Mouse (Mus musculus): Measurements from ENCODE around the gene Cys1. TPM values are rescaled to one million over a fixed set of nuclear protein-coding genes. Genes with fewer than 3 reads are reported as not detected.
"Not testable (repeated sequence)": the region's sequence is repeated elsewhere in the genome, so short reads cannot be mapped to it uniquely, and the experiment has no call there.

Gene Cys1
- total RNA-seq, 2 experiments from 2014 or later, result 10.3 to 12.5 TPM

DNA sequence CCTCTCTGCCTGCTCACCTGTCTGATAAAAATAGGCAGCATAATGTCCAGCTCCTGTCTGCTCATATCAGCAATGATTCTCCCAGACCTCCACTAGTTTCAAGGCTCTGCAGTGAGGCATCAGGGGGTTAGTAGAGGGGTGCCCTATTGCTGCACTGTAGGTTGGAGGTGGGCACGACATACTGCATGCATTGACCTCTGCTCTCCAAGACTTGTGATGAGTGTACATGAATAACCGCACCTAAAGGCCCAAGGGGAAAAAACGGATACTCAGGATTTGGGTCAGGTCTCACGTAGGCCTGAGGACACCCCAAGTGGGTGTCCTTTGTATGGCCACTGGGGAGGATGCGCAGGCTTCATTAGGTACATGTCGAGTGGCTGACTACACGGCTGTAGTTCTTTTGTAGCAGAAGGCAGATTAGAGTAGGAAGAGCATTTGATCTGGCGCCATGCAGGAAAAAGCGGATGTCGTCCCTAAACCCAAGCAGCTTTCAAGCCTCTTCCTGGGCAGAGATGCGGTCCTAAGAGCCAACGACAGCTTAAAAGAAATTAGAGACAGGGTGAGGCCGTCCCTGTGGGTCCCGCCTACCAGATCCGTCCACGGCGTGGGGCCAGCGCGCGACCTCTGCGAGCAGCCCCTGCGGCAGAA lies 31.1 kb downstream of the Cys1 start:
- DNase-seq (ENCODE audit: low spot score in 2 of 2), result no peak

DNA sequence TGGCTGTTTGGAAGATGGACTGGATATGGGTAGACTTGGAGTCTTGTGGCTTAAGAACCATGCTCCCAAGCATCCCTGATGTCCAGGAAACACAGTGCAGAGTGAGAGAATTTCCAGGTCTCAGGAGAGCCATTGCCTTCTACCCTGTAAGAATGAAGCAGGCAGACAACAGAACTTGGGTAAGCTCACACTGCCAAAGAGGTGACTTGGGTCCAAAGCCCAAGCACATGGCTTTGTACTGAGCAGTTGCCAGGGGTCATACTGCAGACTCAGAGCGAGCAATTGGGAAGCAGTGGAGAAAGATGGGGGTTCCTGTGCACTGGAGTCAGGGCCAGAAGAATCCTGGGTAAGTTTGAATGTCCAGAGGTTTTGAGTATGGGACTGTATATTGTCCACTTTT lies 33.5 kb downstream of the Cys1 start:
- no peak for DNase-seq (ENCODE audit: low spot score in 2 of 2)

DNA sequence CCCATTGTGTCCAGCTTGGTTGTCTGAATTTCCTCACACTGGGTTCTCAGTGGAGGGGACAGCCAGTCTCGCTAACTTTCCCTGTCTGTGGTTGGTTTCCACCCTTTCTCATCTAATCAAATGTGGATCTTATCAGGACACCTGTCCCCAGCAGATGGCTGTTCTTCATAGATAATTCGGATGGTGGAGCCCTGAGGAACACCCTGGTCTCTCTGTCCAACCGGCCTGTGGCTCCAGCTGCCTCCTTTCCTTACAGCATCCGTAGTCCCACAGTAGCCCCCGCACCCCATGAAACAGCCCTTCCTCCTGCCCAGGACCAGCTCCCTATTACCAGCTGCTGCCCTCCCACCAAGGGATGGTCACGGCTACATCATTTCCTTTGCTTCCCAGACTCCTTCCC lies 35.7 kb downstream of the Cys1 start:
- no peak for DNase-seq (ENCODE audit: low spot score in 2 of 2)

- DNase-seq (ENCODE audit: low spot score in 2 of 2), result no peak
Measured at GRCm38 (mm10) chr12:24644125-24644571, 37.5 kb downstream of the Cys1 start.

- DNase-seq (ENCODE audit: low spot score in 2 of 2), result peak; percentile 75 to 81
Measured at GRCm38 (mm10) chr12:24642370-24642802, 39.2 kb downstream of the Cys1 start.

- DNase-seq (ENCODE audit: low spot score in 2 of 2), result not testable (repeated sequence)
Measured at GRCm38 (mm10) chr12:24638787-24639186, 42.8 kb downstream of the Cys1 start.

DNA sequence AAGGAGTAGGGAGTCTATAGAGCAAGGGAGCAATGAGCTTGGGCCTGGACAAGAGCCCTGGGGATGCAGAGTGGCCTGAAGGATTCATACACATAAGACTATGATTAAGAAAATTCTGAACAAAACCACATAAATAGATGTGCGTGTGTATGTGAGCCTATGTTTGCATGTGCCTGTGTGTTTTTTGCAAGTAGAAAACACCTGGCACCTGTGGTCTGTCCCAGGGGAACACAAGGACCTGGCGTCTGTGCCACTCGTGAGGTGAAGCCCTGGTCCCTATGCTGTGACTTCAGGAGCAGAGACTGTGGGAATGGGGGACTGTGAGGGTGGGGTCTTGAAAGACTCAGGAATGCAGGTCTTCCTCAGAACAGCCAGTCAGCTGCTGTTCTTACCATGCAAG lies 47.0 kb downstream of the Cys1 start:
- DNase-seq (ENCODE audit: low spot score in 2 of 2), result no peak

GRCm38 (mm10) chr12:24634212-24634611 lies 47.4 kb downstream of the Cys1 start:
- DNase-seq (ENCODE audit: low spot score in 2 of 2), result no peak

DNA sequence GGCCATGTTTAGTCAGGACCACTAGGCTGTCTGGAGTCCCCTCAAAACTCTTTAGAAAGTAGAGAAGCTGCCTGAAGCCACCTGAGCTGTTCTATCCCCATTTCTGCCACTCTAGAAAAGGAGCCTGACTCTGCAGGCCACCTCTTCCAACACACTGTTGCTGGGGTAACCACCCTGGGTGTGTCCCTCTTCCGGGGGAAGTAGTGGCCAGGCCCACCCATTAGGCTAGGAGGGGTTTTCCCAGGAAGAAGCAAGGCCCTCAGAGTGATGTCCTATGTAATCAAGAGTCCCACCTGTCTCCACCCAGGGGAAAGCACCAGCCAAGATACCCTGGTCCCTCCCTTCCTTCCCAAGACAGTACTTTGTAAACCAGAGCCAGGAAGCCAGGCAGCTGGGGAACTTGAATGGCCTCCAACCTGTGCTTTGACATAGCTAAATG lies 47.8 kb downstream of the Cys1 start:
- DNase-seq (ENCODE audit: low spot score in 2 of 2), result no peak

- no peak for DNase-seq (ENCODE audit: low spot score in 2 of 2)
Measured at GRCm38 (mm10) chr12:24632404-24632803, 49.2 kb downstream of the Cys1 start.

DNA sequence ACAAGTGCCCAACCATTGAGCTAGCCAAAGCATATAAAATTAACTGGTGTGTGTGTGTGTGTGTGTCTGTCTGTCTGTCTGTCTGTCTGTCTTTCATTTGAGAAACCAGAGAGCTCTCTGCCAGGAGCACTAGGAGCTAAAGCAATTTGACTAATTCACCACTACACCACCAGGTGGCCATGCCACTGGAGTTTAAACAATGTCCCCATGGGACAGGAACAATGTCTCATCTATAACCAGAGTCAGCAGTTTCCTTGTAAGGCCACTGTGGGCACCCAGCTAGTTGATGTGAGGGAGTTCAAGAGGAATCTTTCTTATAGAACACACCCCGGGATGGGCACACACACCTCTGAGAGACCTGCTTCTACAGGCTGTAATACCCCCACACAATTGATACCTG lies 51.4 kb downstream of the Cys1 start:
- DNase-seq (ENCODE audit: low spot score in 2 of 2), result peak; percentile 21 to 47

DNA sequence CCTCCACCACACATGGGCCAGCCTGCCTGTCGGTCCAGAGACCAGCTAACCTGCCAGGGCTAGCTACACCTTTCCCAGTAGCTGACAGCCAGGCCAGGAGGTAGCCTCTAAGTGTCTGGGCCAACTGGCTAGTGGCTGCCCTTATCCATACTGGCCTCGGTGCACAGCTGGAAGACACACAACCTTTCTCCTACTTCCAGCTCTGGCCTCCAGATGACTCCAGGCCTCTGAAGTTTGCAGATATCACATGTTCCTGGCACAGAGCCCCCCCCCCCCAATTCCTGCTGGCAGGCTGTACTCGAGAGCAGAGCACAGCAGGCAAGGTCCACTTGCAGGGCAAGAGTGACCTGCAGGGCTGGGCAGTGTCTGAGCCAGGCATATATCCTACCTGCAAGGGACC lies 54.4 kb downstream of the Cys1 start:
- DNase-seq (ENCODE audit: low spot score in 2 of 2), result no peak

DNA sequence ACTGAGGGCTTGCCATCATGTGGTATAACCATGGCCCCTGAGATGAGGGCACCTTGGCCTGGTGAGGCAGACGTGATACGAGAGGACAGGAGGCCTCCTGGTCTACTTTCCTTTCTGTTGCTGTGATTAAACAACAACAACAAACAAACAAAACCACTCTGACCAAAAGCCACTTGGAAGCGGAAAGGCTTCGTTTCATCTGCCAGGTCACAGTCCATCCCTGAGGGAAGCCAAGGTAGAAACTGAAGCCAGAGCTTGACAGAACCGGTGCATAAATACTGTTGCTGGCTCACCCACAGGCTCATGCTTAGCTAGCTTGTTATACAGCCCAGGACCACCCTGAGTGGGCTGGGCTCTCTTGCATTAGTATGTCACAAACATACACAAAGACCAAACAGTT lies 55.2 kb downstream of the Cys1 start:
- DNase-seq (ENCODE audit: low spot score in 2 of 2), result no peak

GRCm38 (mm10) chr12:24623486-24624251 lies 57.9 kb downstream of the Cys1 start:
- no peak for DNase-seq (ENCODE audit: low spot score in 2 of 2)

DNA sequence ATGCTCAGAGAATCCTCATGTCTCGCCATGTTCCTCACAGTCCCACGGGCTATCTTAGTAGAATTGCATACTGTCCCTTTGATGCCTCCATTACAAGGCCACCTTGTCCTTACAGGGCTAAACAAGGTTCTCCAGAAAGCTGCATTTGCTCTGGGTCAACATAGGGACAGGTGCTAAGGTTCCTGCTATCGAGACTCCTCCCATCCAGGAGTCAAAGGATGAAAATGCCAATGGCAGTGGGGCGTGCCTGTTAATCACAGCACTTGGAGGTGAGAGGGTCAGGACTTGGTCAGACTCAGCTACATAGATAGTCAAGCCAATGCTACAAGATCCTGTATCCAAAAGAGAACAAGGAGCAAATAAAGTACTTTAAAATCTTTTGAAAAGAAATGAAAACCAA lies 62.2 kb downstream of the Cys1 start:
- DNase-seq (ENCODE audit: low spot score in 2 of 2), result no peak

Other genes starting within 250 kb of the Cys1 start
- 10 to 100 TPM; 31.9 to 36.4 TPM for gene Taf1b, start 183.5 kb downstream of the Cys1 start, total RNA-seq (2021)
- 10 to 100 TPM; 16.4 to 17.2 TPM for gene Grhl1, start 109.5 kb downstream of the Cys1 start, total RNA-seq (2021)
- gene Klf11, start 30.5 kb downstream of the Cys1 start, total RNA-seq (2021), result 1 to 10 TPM; 7.4 to 8.3 TPM
- gene Rrm2, start 26.4 kb upstream of the Cys1 start, total RNA-seq (2021), result 10 to 100 TPM; 12.4 to 15.1 TPM
- gene Mboat2, start 149.1 kb upstream of the Cys1 start, total RNA-seq (2021), result 10 to 100 TPM; 55.7 to 57.8 TPM